Mouse (Mus musculus) ES-E14 (cell line): ENCODE data around the gene Tpk1.

ENCODE experiments used
- CHD2 ChIP-seq: IDR thresholded peaks from 2 replicates; pipeline ENCODE4 v1.6.1; 2014; ENCODE audit warnings: mild to moderate bottlenecking, low read depth, low read length, inconsistent platforms
- HCFC1 ChIP-seq: IDR thresholded peaks from 2 replicates; pipeline ENCODE4 v1.6.1; 2012; ENCODE audit warnings: low read length, inconsistent platforms, borderline replicate concordance; ENCODE audit not compliant: insufficient read depth
- MAFK ChIP-seq: IDR thresholded peaks from 2 replicates; pipeline ENCODE4 v1.6.1; 2014; ENCODE audit warnings: mild to moderate bottlenecking, low read depth, low read length, inconsistent platforms; ENCODE audit not compliant: insufficient read depth
- ZC3H11A ChIP-seq: IDR thresholded peaks from 2 replicates; pipeline ENCODE4 v1.6.1; 2012; ENCODE audit warnings: low read depth, mild to moderate bottlenecking, inconsistent platforms, low read length, borderline replicate concordance
- ZNF384 ChIP-seq: IDR thresholded peaks from 2 replicates; pipeline ENCODE4 v1.6.1; 2012; ENCODE audit warnings: low read depth, low read length, inconsistent platforms

DNA sequence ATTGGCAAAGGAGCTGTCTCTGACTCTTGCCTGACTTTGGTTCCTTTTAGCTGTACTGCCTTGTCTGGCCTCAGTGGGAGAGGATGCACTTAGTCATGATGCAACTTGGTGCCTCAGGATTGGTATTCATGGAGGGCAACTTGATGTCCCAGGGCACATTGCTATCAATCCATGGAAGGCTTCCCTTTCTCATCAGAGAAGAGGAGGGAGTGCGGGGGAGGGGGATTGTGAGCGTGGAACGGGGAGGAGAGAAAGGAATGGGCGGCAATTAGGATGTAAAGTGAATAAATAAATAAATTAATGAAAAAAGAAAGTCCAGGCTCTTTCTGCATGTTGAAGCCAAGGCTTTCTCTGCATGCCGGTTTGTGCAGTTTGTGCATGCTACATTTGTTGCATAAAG, 304.8 kb downstream of the Tpk1 start:
- TF ChIP-seq HCFC1 (no peak), MAFK (no peak), CHD2 (no peak), ZNF384 (no peak), ZC3H11A (no peak)
